Mouse (Mus musculus): ENCODE measurements around the gene Lpp. TPM values are rescaled to one million over a fixed set of nuclear protein-coding genes. Genes with fewer than 3 reads are reported as not detected.

Gene Lpp
- polyA plus RNA-seq, 1 experiment from 2014 or later, result 12.2 TPM

GRCm38 (mm10) chr16:25039904-25040303 is 646.6 kb downstream of the Lpp start:
- WGBS, result 36% methylated on average over 10 of the region's 10 CpGs
- no peak overlapping the region for H3K4me3 ChIP-seq (replicated peaks; ENCODE audit: low read length)
- no peak overlapping the region for H3K9ac ChIP-seq (replicated peaks; ENCODE audit: low read depth, low read length)
- H3K27me3 ChIP-seq (replicated peaks; ENCODE audit: control insufficient read depth, insufficient read depth, low read length), result no peaks in the 10 kb centered on the region
- peak; percentile 94 for ATAC-seq
- no peaks in the 10 kb centered on the region for H3K36me3 ChIP-seq (ENCODE audit: control insufficient read depth, insufficient read depth)
- no peak overlapping the region for H3K4me2 ChIP-seq (ENCODE audit: low read length)
- H3K4me1 ChIP-seq (replicated peaks; ENCODE audit: control insufficient read depth, insufficient read depth, low read length), result peaks cover 10% of the 10 kb centered on the region; the same call in 1 of the 2 replicates
- H3K27ac ChIP-seq (ENCODE audit: low read length), result peak overlapping the region; percentile 66
- H3K9me3 ChIP-seq (ENCODE audit: control insufficient read depth, low read length), result no peaks in the 10 kb centered on the region; the same call in 1 of the 2 replicates

GRCm38 (mm10) chr16:25041165-25041564 is 647.9 kb downstream of the Lpp start:
- no peak overlapping the region for H3K4me2 ChIP-seq (ENCODE audit: low read length)
- peaks cover 10% of the 10 kb centered on the region; the same call in 1 of the 2 replicates for H3K4me1 ChIP-seq (replicated peaks; ENCODE audit: control insufficient read depth, insufficient read depth, low read length)
- H3K4me3 ChIP-seq (replicated peaks; ENCODE audit: low read length), result no peak overlapping the region
- no peaks in the 10 kb centered on the region for H3K9me3 ChIP-seq (ENCODE audit: control insufficient read depth, low read length)
- H3K27ac ChIP-seq (ENCODE audit: low read length), result no peak overlapping the region
- no peaks in the 10 kb centered on the region for H3K36me3 ChIP-seq (ENCODE audit: control insufficient read depth, insufficient read depth)
- no peak for ATAC-seq
- H3K27me3 ChIP-seq (replicated peaks; ENCODE audit: control insufficient read depth, insufficient read depth, low read length), result no peaks in the 10 kb centered on the region
- H3K9ac ChIP-seq (replicated peaks; ENCODE audit: low read depth, low read length), result no peak overlapping the region
- 92% methylated on average over 8 of the region's 8 CpGs for WGBS

- 68% methylated on average over 5 of the region's 5 CpGs for WGBS
- Histone ChIP-seq H3K4me2 (ENCODE audit: low read length) (no peak overlapping the region), H3K27ac (ENCODE audit: low read length) (no peak overlapping the region), H3K4me3 (replicated peaks; ENCODE audit: low read length) (no peak overlapping the region), H3K9me3 (ENCODE audit: control insufficient read depth, low read length) (no peaks in the 10 kb centered on the region), H3K9ac (replicated peaks; ENCODE audit: low read depth, low read length) (no peak overlapping the region), H3K4me1 (replicated peaks; ENCODE audit: control insufficient read depth, insufficient read depth, low read length) (peaks cover 10% of the 10 kb centered on the region; the same call in 1 of the 2 replicates), H3K36me3 (ENCODE audit: control insufficient read depth, insufficient read depth) (no peaks in the 10 kb centered on the region), H3K27me3 (replicated peaks; ENCODE audit: control insufficient read depth, insufficient read depth, low read length) (no peaks in the 10 kb centered on the region)
- no peak for ATAC-seq
These were observed 648.7 kb downstream of the Lpp start for GRCm38 (mm10) chr16:25041855-25042529.

MicroRNAs encoded within 50 kb of the gene (microRNA counts, 519-probe panel; counts per million panel counts)
- microRNA mmu-miR-28, result 2,781 counts per million, percentile 72 among the panel's probes with 10 or more counts

Small RNA genes lying within 50 kb of the gene (microRNA-seq; reads per million reads assigned to microRNA genes)
- gene Mir28a, result 488 reads per million, percentile 72 among the genes with 10 or more reads in this experiment
